Mouse (Mus musculus): Measurements from ENCODE around the gene Slc1a3.

GRCm38 (mm10) chr15:8602362-8602761, 108.2 kb downstream of the Slc1a3 start:
- TF ChIP-seq CTCF (IDR thresholded peaks at IDR 0.05; ENCODE audit: borderline replicate concordance, control insufficient read depth, extremely low read depth, insufficient read depth, low read length, poor library complexity) = no peak
- TF ChIP-seq POLR2A (IDR thresholded peaks at IDR 0.05; ENCODE audit: control insufficient read depth, extremely low read depth, insufficient read depth, low read length, poor library complexity) = no peak
